Mouse (Mus musculus) embryonic facial prominence, embryonic 12.5 days (tissue): ENCODE data around the gene Tnnt1. TPM values are rescaled to one million over a fixed set of nuclear protein-coding genes. Genes with fewer than 3 reads are reported as not detected.

ENCODE experiments used
- ATAC-seq: fragments of 200-750 bp; cut with Nextera tagmentation; 2 replicates; pipeline ENCODE4 v1.8.0; 2017; ENCODE audit not compliant: insufficient number of reproducible peaks, insufficient read depth, low FRiP score, low TSS enrichment
- H3K27ac ChIP-seq: fragments of 300-500 bp; sonication (generic); 2 replicates; pipeline ENCODE4 v1.5.1; 2016; ENCODE audit warnings: mild to moderate bottlenecking
- H3K27me3 ChIP-seq: fragments of 300-500 bp; sonication (generic); 2 replicates; pipeline ENCODE4 v1.6.1; 2016; ENCODE audit warnings: mild to moderate bottlenecking, moderate library complexity
- H3K36me3 ChIP-seq: fragments of 300-500 bp; sonication (generic); 2 replicates; pipeline ENCODE4 v1.6.1; 2016; ENCODE audit warnings: mild to moderate bottlenecking
- H3K4me1 ChIP-seq: fragments of 300-500 bp; sonication (generic); 2 replicates; pipeline ENCODE4 v1.6.1; 2016
- H3K4me2 ChIP-seq: fragments of 300-500 bp; sonication (generic); replicated peaks from 2 replicates; pipeline ENCODE4 v1.6.1; 2016; ENCODE audit warnings: mild to moderate bottlenecking, moderate library complexity
- H3K4me3 ChIP-seq: fragments of 300-500 bp; sonication (generic); 2 replicates; pipeline ENCODE4 v1.5.1; 2016; ENCODE audit warnings: mild to moderate bottlenecking
- H3K9ac ChIP-seq: fragments of 300-500 bp; sonication (generic); 2 replicates; pipeline ENCODE4 v1.6.1; 2016; ENCODE audit warnings: mild to moderate bottlenecking, moderate library complexity
- H3K9me3 ChIP-seq: fragments of 300-500 bp; sonication (generic); 2 replicates; pipeline ENCODE4 v1.6.1; 2016; ENCODE audit warnings: mild to moderate bottlenecking, moderate library complexity
- WGBS: fragments of 180-500 bp; shearing (Covaris S2); methylation state at CpG from one replicate; pipeline ENCODE4 v1.1.7; 2016; 5-methylcytosine and 5-hydroxymethylcytosine counted together
- polyA plus RNA-seq: library from polyadenylated mRNA; unstranded; fragments of >200 nt; fragmentation: Nextera tagmentation; extraction: Ambion mirVana; gene quantifications from 2 replicates; pipeline ENCODE4 v1.2.1, GENCODE M21; 2016

Tnnt1 gene
- 114 and 135 TPM in 2 replicates for polyA plus RNA-seq

DNA sequence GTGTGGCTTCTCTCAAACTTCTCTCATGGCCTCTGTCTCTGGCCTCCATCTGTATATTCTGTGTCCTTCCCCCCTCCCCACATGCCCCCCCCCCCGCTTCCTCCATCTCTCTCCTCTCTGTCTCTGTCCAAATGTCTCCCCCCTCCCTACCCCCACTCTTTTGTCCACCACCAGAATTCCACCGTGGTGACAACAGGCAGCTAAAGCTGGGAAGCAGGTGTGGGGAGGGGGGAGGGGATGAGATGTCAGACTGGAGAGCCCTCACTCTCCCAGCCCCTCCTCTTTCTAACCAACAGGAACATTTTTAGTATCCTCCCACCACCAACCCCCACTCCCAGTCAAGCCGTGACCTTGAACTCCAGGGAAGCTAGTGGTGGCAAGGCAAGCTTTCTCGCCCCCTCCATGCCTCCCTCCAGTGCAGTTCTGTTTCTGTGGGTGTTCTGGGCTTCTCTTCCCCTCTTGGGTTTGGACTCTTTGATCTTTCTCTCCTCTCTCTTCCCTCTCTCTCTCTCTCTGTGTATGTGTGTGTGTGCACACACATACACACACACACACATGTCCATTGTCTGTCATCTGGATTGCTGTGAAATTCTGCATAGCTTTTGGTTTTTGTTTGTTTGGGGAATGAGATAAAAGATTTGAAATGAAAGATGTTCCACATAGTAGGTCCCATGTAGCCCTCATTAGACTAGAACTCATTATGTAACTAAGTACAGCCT is at the start of gene Tnnt1:
Gene Tnnt1 (minus strand): TSS at position 51 of the 719 bp plus-strand sequence.
- Histone ChIP-seq H3K9ac (no peak within 1 kb of the TSS), H3K9me3 (no peaks in the 10 kb centered on the region), H3K4me2 (no peak within 1 kb of the TSS), H3K27me3 (no peaks in the 10 kb centered on the region), H3K4me1 (peaks cover 16% of the 10 kb centered on the region; the same call in 1 of the 2 replicates), H3K4me3 (no peak within 1 kb of the TSS), H3K27ac (0 out of 2 replicates have a peak within 1 kb of the TSS, but pooled peaks have one; percentile 26), H3K36me3 (no peaks in the 10 kb centered on the region)
- 15% methylated on average over 4 of the region's 4 CpGs for WGBS
- no peak for ATAC-seq

DNA sequence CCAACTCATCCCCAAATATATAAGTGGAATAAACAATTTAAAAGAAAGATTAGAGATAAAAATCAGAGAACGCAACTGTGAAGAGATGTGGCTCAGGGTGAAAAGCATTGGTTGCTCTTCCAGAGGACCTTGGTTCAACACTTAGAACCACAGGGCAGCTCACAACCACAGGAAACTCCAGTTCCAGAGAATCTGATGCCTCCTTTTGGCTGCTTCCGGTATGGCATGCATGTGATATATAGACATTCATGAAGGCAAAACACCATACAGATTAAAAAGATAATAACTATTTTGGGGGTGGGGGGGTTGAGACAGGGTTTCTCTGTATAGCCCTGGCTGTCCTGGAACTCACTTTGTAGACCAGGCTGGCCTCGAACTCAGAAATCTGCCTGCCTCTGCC is 46.5 kb upstream of the Tnnt1 start:
- no peaks in the 10 kb centered on the region for H3K36me3 ChIP-seq
- H3K27ac ChIP-seq: no peak overlapping the region
- H3K4me2 ChIP-seq: no peak overlapping the region
- ATAC-seq: no peak
- no peak overlapping the region for H3K9ac ChIP-seq
- no peaks in the 10 kb centered on the region for H3K27me3 ChIP-seq
- H3K4me1 ChIP-seq: no peaks in the 10 kb centered on the region
- WGBS: 90% methylated on average over 3 of the region's 3 CpGs
- no peaks in the 10 kb centered on the region for H3K9me3 ChIP-seq
- H3K4me3 ChIP-seq: no peak overlapping the region

DNA sequence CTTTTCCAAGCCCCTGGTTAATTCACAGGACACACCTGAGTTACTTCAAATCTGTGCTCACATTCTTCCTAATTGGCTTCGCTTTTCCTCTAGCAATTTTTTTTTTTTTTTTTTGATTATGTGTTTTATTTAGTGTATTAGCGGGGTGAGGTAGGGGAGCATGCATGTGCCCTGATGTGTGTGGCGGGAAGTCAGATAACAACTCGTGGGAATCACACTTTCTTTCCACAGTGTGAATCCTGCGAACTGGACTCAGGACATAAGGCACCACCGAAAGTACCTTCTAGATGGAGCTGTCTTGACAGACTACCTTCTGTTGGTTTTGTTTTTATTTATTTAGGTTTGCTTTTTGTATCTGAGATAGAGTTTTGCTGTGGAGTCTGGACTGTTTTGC is 41.0 kb upstream of the Tnnt1 start:
- peak; percentile 10; the same call in 1 of the 2 replicates for ATAC-seq
- H3K9ac ChIP-seq: no peak overlapping the region
- peaks cover 3% of the 10 kb centered on the region; the same call in 1 of the 2 replicates for H3K9me3 ChIP-seq
- H3K4me3 ChIP-seq: no peak overlapping the region
- no peak overlapping the region for H3K4me2 ChIP-seq
- no peaks in the 10 kb centered on the region for H3K36me3 ChIP-seq
- H3K27ac ChIP-seq: no peak overlapping the region
- WGBS: 68% methylated on average over 6 of the region's 6 CpGs
- no peaks in the 10 kb centered on the region for H3K27me3 ChIP-seq
- no peaks in the 10 kb centered on the region for H3K4me1 ChIP-seq

DNA sequence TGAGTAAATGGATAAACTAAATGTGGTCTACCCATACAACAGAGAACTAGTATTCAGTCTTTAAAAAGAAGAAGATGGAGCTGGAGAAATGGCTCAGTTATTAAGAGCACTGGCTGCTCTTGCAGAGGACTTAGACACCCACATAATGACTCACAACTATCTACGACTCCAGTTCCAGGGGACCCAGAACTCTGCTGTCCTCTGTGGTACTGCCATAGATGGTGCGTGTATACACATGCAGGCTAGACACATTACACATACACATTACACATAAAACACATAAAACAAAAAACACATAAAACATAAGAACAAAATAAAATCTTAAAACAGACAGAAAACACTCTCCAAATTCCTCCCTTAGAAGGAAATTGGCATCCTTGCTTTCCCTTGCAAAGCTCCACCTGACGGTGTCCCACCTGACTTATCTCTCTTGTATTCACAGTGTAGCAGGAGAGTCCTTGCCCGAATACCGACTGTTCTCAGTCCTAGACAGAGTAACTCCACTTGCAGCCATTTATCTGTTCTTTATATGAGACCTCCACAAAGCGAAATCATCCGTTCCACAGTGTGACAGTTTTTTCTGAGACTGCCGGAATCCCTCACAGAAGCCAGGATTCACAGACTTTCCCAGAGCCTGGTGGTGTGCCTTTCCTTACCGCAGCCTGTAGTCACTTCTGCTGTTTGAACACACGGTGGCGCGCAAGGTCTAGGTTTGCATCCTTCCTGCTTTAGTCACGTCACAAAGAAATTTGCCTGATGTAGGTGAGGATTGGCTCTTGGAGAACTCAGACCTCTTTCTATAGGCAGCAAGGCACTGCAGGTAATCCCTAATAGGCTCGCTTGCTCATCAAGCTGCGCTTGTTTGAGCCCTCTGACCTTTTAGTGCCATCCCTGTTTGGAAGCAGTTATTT is 40.3 kb upstream of the Tnnt1 start:
- ATAC-seq: peak; percentile 78
- Histone ChIP-seq H3K9ac (no peak overlapping the region), H3K4me2 (no peak overlapping the region), H3K9me3 (peaks cover 3% of the 10 kb centered on the region; the same call in 1 of the 2 replicates), H3K4me3 (no peak overlapping the region), H3K36me3 (no peaks in the 10 kb centered on the region), H3K27ac (no peak overlapping the region), H3K27me3 (no peaks in the 10 kb centered on the region), H3K4me1 (no peaks in the 10 kb centered on the region)
- 27% methylated on average over 15 of the region's 15 CpGs for WGBS

DNA sequence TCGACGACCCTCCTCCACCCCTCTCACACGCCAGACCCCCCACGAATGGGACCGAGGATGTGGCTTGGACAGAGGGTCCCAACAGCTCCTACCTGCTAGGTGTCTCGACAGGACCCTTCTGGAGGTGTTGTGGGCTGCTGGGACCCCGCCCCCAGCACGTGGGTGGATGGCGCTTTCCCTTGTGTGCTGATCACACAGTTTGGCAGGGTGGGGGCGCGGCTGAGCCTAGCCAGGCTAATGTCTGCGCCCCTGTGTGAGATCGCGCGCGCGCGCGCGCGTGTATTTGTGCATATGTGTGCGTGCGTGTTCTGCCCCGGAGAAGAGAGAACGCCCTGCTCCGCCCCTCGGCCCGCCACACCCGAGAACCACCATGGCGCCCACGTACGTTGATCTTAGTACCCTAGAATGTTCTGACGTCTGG is 31.0 kb upstream of the Tnnt1 start, which contains the start of gene Syt5:
Gene Syt5 (minus strand): TSS at position 321 of the 421 bp plus-strand sequence.
- ATAC-seq: no peak
- 9% methylated on average over 33 of the region's 33 CpGs for WGBS
- Histone ChIP-seq H3K36me3 (no peaks in the 10 kb centered on the region), H3K4me2 (peak within 1 kb of the TSS; percentile 67), H3K27me3 (peaks cover 18% of the 10 kb centered on the region), H3K4me1 (0 out of 2 replicates have a peak, but pooled peaks cover 5% of the 10 kb centered on the region), H3K9me3 (peaks cover under 1% of the 10 kb centered on the region; the same call in 1 of the 2 replicates), H3K27ac (no peak within 1 kb of the TSS), H3K9ac (0 out of 2 replicates have a peak within 1 kb of the TSS, but pooled peaks have one; percentile 15), H3K4me3 (peak within 1 kb of the TSS; percentile 35)

DNA sequence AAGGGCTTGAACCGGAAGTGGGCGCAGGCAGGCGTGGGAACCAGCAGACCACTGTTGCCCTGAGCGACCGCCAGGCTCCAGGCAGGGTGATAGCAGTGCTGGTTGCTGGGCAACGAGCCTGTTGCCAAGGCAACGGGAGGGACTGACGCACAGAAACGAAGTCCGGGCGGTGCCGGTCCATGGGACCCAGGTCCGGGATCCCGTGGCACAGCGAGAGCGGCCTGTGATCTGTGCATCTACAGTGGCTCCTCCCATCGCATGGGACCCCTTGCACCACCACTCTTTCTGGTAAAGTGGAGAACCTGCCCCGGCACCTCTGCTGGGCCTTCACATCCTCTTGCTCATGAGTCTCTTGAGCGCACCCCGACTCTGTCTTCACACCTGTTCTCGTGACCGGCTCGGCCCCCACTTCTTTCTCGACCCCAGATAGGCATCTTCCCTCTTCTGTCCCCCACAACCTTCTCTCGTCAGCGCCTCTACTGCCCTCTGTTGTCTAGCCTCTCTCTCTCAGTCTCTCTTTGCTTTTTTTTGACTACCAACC is 30.5 kb upstream of the Tnnt1 start:
- H3K36me3 ChIP-seq: no peaks in the 10 kb centered on the region
- no peaks in the 10 kb centered on the region for H3K9me3 ChIP-seq
- peak overlapping the region; percentile 67 for H3K4me2 ChIP-seq
- peaks cover 21% of the 10 kb centered on the region for H3K27me3 ChIP-seq
- ATAC-seq: peak; percentile 71
- peak overlapping the region; percentile 35 for H3K4me3 ChIP-seq
- no peak overlapping the region for H3K27ac ChIP-seq
- no peak overlapping the region for H3K9ac ChIP-seq
- H3K4me1 ChIP-seq: 0 out of 2 replicates have a peak, but pooled peaks cover 5% of the 10 kb centered on the region
- 2% methylated on average over 26 of the region's 26 CpGs for WGBS

DNA sequence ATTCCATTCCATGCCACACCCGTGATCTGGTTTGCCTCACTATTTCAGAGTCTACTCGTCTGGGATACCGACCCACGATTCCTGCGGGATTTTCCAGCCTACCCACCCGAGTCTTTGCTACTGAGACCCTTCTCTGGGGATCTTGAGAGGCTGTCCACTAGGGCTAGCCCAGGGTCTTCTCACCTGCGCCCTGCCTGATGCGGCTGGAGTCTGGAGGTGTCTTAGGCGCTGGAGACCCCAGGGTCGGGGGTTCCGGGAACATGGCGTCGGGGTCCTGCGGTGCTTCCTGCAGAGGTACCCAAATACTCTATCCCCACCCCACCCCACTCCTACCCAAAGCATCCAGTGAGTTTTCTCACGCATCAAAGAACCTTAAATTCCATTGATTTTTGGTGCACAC is 29.9 kb upstream of the Tnnt1 start:
- ATAC-seq: 0 out of 2 replicates have a peak, but pooled peaks have one; percentile 18
- Histone ChIP-seq H3K4me1 (0 out of 2 replicates have a peak, but pooled peaks cover 5% of the 10 kb centered on the region), H3K9ac (no peak overlapping the region), H3K36me3 (no peaks in the 10 kb centered on the region), H3K27ac (no peak overlapping the region), H3K9me3 (no peaks in the 10 kb centered on the region), H3K4me3 (no peak overlapping the region; the same call in 1 of the 2 replicates), H3K4me2 (peak overlapping the region; percentile 67), H3K27me3 (peaks cover 21% of the 10 kb centered on the region)
- 78% methylated on average over 15 of the region's 15 CpGs for WGBS

DNA sequence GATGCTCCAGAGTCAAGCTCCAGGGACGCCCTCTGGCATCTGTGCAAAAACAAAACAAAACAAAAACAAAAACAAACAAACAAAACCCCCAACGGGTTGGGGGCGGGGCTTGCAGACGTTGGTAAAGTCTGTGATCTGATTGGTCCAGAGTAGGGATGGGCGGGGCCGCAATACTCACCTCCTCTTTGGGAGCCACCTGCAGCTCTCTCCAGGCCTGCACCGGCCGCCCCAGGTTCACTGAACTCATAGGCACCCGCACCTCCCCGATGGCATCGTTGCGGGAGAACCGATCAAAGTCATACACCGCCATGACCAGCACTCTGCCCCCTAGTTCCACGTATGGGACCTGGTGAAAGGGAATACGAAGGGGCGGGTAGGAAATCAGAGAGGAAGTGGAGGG is 25.8 kb upstream of the Tnnt1 start:
- H3K9ac ChIP-seq: no peak overlapping the region
- H3K4me3 ChIP-seq: no peak overlapping the region
- 0 out of 2 replicates have a peak, but pooled peaks cover 5% of the 10 kb centered on the region for H3K4me1 ChIP-seq
- ATAC-seq: no peak
- no peak overlapping the region for H3K4me2 ChIP-seq
- no peaks in the 10 kb centered on the region for H3K9me3 ChIP-seq
- no peaks in the 10 kb centered on the region for H3K36me3 ChIP-seq
- H3K27me3 ChIP-seq: peaks cover 6% of the 10 kb centered on the region
- 30% methylated on average over 17 of the region's 17 CpGs for WGBS
- H3K27ac ChIP-seq: no peak overlapping the region

DNA sequence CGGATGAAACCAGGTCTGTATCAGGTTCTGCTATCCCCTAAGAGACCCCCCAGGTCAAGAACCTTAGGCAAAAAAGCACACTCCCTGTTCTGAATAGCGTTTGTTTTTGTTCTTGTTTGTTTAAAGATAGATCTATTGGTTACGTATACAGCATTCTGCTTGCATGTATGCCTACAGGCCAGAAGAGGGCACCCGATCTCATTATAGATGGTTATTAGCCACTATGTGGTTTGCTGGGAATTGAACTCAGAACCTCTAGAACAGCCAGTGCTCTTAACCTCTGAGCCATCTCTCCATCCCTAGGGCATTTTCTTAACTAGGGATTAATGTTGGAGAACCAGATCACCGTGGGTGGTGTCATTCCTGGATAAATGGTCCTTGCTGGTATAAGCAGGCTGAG is 25.2 kb upstream of the Tnnt1 start:
- H3K36me3 ChIP-seq: no peaks in the 10 kb centered on the region
- WGBS: 72% methylated on average over 5 of the region's 5 CpGs
- 0 out of 2 replicates have a peak, but pooled peaks cover 2% of the 10 kb centered on the region for H3K4me1 ChIP-seq
- no peak overlapping the region for H3K27ac ChIP-seq
- H3K27me3 ChIP-seq: peaks cover 6% of the 10 kb centered on the region; the same call in 1 of the 2 replicates
- ATAC-seq: no peak
- H3K9ac ChIP-seq: no peak overlapping the region
- H3K4me3 ChIP-seq: no peak overlapping the region
- H3K4me2 ChIP-seq: no peak overlapping the region
- H3K9me3 ChIP-seq: no peaks in the 10 kb centered on the region

DNA sequence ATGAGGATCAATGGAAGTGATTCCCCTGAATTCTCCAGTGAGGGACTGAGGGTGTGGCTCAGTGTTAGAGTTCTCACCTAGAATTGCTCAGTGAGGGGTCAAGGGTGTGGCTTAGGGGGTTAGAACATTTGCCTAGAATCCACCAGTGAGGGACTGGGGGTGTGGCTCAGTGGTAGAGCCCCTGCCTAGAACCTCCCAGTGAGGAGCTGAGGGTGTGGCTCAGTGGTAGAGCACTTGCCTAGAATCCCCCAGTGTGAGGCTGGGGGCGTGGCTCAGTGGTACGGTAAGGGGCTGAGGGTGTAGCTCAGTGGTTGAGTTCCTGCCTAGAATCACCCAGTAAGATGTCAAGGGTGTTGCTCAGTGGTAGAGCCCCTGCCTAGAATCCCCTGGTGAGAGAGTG is 22.8 kb upstream of the Tnnt1 start:
- 0 out of 2 replicates have a peak, but pooled peaks cover 3% of the 10 kb centered on the region for H3K27me3 ChIP-seq
- H3K9me3 ChIP-seq: no peaks in the 10 kb centered on the region

DNA sequence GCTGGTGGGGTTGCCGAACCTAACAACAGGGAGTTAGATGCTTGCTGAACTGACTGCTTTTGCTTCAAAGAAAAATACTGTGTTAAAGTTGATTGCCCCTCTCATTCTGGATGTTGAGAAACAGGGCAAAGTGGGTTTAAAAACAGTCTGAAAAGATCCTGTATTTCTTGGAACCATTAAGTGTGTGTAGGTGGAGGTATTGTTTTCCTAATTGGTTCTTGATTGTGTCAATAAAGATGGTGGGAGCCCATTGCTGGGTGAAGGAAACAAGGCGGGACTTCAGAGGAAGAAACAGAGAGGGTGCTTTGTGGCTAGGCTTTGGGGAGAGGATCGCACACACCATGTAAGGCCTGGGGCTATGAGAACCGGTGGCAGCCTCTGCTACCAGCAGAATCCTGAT is 21.0 kb upstream of the Tnnt1 start:
- Histone ChIP-seq H3K4me3 (no peak overlapping the region), H3K27me3 (0 out of 2 replicates have a peak, but pooled peaks cover 3% of the 10 kb centered on the region), H3K4me2 (no peak overlapping the region), H3K4me1 (0 out of 2 replicates have a peak, but pooled peaks cover 1% of the 10 kb centered on the region), H3K27ac (no peak overlapping the region), H3K9ac (no peak overlapping the region), H3K36me3 (no peaks in the 10 kb centered on the region), H3K9me3 (no peaks in the 10 kb centered on the region)
- WGBS: 43% methylated on average over 4 of the region's 4 CpGs
- ATAC-seq: no peak

More for the DNA sequence above, 22.8 kb upstream of the Tnnt1 start:
- Histone ChIP-seq H3K9ac (no peak overlapping the region), H3K27ac (no peak overlapping the region), H3K36me3 (no peaks in the 10 kb centered on the region), H3K4me3 (no peak overlapping the region), H3K4me1 (no peaks in the 10 kb centered on the region), H3K4me2 (no peak overlapping the region)
- no peak for ATAC-seq
- WGBS: 61% methylated on average over 2 of the region's 2 CpGs
